Mouse (Mus musculus) lung, postnatal 36 days (tissue): Measurements from ENCODE around the gene Fam178b.
"Not testable (repeated sequence)": the region's sequence is repeated elsewhere in the genome, so short reads cannot be mapped to it uniquely, and the experiment has no call there.

ENCODE experiments used
- DNase-seq: peaks from one replicate; pipeline ENCODE4 v3.0.0; 2022; ENCODE audit warnings: mixed read lengths

Gene Fam178b

DNA sequence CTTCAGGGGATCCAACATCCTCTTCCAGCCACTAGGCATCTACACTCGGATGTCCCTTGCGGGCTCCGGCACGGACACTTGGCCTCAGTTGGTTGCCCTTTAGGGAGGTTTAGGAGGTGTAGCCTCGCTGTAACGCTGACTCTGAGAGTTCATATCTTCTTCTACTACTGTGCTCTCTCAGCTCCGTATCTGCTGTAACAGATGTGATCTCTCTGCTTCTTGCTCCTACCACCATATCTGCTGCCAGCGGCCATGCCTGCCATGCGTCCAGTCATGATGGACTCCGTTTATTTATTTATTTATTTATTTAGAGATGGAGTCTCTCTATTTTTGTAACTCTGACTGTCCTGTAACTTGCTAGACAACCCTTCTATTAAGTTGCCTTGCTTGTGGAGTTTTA, 11.7 kb downstream of the Fam178b start:
- no peak for DNase-seq

GRCm38 (mm10) chr1:36670256-36670655, 12.7 kb downstream of the Fam178b start:
- DNase-seq = no peak

- not testable (repeated sequence) for DNase-seq
Measured at GRCm38 (mm10) chr1:36668007-36668406, 15.0 kb downstream of the Fam178b start.

DNA sequence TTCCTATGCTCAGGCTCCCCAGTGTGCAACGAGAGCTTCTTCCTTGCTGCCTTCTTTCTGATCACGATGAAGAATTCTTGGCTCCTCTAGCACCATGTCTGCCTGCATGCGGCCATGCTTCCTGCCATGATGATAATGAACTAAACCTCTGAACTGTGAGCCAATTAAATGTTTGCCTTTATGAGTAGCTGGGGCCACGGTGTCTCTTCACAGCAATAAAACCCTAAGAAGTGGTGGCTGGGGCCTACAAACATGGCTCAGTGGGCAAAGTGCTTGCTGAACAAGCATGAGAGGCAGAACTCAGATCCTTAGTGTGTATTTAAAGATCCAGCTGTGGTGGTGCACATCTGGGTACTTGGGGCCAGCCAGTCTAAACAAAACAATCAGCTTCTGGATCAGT, 17.0 kb downstream of the Fam178b start:
- no peak for DNase-seq

GRCm38 (mm10) chr1:36665165-36665723, 17.7 kb downstream of the Fam178b start:
- DNase-seq = no peak

DNA sequence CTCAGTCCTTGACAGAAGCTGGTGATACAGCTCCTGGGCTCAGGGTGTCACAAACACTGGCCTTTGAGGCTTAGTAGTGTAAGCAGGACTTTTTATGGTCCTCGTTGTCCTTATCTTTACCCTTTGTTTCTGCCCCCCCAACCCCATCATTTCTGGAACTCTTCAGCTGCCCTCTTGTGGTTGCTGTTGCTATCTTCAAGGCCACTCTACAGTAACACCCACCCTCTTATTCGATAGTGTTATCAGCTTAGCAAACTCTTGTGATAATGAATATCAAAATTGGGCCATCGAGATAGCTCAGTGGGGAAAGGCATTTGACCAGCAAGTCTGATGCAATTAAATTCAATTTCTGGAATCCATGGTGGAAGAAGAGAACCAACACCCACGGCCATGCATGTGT, 18.5 kb downstream of the Fam178b start:
- DNase-seq = peak; percentile 55

DNA sequence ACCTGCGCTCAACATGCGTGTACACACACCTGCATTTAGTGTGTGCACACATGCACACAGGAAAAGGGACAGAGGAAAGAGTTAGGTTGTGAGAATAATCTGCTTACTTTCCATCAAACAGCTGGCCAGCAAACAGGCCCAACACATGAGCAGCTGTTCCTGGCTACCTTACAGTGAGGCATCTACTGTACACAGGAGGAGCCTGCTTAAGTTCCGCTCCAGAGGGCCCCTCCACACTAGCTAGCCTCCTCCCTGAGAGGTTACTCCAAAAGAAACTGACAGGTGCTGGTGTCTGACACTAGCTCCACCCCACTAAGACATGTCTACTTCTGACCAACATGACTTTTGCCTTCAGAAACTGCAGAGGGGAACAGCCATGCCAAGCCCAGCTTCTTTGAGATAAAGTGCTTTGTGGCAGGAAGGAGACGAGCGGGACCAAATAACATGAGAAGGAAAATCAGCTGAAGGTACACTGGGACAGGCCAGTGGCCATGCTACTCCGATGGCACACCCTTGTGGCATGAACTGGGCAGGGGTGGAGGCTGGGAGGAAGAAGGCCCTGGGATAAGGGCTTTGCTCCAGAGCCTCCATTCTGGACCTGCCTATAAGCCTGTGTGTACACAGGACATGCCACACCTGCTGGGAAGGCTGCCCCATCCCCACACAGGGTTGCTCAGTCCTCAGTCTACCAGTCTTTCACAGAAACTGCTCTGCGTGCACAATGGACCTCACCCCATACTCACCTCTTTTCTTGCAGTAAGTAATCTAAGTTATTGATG, 24.2 kb downstream of the Fam178b start:
- DNase-seq = no peak

DNA sequence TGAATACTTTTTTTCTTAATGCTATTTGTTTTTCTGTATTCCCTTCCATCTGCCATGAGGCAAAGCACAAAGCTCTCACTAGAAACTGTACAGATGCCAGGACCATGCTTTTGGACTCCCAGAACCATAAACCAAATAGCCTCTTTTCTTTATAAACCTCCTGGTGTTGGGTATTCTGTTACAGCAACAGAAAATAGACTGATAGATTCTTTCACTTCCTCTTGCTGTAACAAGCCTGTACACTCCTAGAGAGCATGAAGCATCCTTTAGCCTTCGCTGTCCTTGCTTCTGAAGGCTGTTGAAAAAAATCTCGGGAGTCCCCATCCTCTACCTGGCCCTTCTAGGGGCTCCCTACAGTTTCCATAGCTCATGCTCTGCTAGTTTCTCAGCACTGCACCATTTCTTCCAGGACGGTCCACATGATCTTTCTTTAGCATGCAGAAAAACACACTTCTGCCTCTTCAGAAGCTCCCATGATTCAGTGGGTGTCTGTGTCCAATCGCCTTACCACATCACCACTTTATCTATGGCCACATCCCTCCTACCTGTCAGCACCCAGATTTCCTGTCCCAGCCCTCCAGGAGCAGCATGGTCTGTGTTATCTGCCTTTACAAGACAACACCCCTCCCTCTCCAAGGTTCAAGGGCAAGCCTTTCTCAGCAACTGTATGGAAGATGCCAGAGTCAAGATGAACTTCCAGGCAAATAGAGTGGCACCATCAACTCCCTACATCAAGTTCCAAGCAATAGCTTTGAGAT, 25.1 kb downstream of the Fam178b start:
- no peak for DNase-seq

GRCm38 (mm10) chr1:36656233-36656632, 26.8 kb downstream of the Fam178b start:
- DNase-seq = no peak

- no peak for DNase-seq
Measured at GRCm38 (mm10) chr1:36655039-36655438, 27.9 kb downstream of the Fam178b start.

DNA sequence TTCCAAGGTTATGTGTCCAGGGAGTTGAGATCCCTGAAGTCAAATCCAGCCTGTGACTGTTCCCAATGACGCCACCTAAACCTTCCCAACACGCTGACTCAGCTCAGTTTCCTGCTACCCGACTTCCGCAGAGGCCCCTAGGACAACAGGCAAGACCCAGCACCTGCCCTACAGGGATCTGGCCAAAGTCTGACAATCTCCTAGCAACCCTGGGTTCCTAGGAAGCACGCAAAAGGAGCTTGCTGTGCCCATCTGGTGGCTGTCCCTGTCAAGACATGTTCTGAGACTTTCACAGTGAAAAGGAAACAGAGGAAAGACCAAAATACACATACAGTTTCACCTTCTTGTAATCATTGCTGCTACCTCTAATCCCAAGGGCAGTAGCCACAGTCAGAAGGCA, 35.4 kb downstream of the Fam178b start:
- no peak for DNase-seq

DNA sequence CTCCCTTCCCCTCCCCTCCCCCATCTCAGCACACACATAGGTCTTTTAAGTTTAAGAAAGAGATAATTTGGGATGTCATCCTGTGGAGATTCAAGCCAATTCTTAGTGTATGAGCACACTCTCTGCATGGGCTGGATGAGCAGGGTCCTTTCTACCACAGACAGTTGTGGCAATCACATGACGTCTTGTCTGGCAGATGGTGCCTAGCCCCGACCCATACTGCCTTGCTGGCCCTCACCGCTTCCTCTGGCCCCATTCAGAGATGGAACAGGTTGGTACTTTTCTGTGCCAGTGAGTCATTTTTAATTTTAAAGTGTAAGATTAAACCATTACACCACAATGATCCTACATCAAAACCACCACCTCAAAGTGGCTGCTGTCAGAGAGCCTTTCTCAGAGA, 36.7 kb downstream of the Fam178b start:
- no peak for DNase-seq

DNA sequence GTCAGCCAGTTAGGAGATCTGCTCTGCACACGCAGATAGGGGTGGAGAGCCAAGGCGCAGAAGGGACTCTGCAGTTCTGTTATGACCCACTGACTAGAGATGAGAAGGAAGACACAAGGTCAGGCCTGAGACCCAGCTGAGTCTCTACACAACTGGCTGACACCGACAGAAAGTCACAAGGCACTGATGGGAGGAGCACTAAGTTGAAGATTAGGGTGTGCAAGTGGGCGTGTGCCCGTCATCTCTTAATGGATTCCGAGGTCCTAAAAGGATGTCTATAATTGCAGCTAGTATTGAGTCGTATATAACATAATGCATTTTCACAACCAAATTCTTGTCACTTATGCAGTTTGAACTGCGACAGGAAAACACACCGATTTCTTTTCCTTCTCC, 38.4 kb downstream of the Fam178b start:
- no peak for DNase-seq

DNA sequence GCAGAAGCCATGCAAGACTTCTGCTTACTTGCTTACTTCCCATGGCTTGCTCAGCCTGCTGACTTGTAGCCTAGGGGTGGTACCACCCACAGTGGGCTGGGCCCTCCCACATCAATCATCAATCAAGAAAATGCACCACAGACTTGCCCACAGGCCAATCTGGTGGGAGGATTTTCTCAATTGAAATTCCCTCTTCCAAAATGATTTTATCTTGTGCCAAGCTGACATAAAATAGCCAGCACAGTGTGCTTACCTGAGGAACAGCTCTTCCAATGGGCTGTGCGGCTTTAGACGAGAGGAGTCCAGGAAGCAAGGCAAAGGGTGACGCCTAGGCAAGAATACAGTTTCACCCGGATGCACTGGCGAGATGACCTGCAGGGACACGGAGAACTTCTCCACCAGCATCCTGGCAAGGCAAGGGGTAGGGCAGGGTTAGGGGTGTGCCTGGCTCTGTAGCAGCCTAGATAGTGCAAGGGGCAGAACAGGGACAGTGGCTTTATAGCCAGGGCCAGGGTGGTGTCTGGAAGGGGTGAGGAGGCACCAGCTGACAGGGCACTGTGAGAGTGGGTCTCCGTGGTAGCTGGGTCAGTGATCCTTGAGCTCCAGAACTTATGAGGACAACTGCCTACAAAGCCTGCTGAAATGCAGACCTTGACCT, 38.9 kb downstream of the Fam178b start:
- no peak for DNase-seq

DNA sequence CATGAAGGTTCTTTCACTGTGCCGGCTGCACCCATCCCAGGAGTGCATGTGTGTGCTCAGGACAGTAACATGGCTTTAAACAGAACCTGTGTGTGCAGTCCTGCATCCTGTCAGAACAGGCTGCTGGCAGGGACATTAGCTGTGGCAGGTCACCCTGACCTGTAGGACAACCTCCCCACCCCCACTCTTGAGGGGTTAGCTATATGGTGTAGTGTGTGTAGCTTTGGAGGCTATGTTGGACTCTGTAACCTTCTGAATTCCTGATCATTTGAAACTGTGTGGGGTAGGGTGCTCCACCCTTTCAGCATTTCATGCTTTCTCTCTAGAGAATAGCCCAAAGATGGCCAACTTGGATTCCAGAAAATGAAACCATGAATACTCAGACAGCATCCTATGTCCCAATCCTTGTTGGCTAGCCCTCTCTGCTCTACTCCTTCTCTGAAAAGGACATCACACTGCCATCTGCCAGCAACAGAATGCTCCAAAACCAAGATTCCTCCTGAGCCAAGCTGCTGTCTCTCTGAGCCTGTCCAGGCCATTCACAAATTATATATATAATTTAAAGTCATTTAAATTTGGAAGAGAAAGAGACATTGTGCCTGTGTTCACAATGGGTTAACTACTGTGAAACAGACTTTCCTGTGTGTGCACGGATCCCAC, 47.0 kb downstream of the Fam178b start:
- no peak for DNase-seq

GRCm38 (mm10) chr1:36634940-36635339, 48.0 kb downstream of the Fam178b start:
- DNase-seq = peak; percentile 83

DNA sequence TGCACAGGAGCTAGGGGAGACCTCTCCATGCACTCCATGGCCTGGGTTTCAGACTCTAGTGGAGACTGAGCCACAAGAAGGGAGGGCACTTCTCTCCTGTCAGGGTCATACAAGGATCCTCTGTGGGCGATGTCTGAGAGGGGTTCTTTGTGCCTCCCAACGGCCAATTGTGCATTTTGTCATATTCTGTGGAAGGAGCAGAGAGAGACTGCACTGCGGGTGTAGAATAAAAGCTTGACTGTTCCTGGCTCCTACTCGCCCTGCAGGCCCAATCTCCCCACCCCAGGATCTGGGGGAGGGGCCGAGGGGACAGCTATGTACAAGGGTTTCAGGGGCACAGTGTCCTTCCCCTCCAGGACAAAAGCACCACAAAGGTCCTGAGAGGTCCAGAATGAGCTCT, 49.1 kb downstream of the Fam178b start:
- DNase-seq = no peak

- DNase-seq = no peak
Measured at GRCm38 (mm10) chr1:36632846-36633245, 50.1 kb downstream of the Fam178b start.

DNA sequence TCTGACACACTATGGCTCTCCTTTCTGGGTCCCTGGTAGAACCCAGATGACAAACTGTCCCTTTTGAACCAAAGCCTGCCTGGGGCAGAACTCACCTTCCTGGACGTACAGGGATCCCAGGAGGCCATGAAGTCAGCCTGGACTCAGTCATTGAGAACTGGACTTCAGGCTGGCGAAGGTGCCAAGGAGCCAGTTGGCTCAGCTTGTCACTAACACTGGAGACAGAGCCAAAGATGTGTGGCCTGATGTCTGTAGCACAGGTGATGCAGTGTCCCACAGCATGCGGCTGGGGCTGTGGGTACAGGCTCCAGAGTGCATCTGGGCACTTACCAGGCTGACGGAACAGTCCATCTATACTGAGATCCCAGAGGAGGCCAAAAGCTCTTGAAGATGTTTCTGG, 50.9 kb downstream of the Fam178b start:
- DNase-seq = no peak

- DNase-seq = no peak
Measured at GRCm38 (mm10) chr1:36631391-36631790, 51.6 kb downstream of the Fam178b start.

DNA sequence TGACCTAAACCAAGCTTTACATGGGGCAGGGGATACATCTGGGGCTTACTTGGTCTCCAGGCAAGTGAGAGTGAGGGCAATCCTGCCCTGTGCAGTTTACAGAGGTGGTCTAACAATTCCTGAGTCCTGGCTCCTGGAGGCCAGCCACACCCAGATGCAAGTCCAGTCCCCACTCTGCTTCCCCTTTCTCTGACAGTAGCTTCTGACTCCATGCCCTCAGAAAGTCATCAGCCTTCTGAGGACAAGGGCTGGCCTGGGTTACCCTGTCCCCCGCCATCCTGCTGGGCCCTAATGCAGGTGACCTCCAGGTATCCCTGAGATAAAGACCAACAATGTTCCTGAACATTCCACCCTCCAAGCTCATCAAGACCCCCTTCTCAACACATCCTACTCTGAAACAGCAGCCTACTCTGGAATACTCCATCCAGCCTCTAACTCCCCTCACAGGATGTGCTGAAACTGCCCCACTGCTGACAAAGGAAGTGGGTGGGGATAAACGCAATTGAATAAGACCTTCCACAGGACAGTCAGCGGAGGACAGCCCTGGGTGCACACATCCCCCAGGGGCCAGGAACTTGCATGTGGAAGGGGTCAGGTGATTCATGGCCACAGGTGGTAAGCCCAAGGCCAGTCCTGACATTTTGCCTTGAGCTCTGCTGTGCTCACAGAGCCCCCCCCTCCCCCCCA, 52.8 kb downstream of the Fam178b start:
- no peak for DNase-seq

DNA sequence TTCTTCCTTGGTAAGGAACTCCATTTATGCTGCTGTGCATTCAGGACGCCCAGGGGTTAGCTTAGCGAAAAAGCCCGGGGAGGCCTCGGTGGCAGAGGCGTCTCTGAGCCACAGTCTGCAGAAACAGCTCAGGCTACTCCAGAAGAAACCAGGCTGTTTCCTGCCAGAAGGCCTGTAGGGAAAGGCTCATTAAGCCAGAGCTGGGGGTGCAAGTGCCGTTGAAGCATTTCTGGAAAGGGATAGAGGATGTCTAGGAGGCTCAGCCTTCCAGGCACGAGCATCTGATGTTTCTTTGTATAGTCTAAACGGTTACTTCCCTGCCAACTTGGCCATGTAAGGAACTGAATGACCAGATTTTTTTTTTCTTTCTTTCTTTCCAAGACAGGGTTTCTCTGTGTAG, 54.4 kb downstream of the Fam178b start:
- no peak for DNase-seq
